8 mouse cellular contexts compared by ENCODE assay signal in genomic region chr7:61837240-61837639, GRCm38 (mm10).
DNase-seq lines count a peak whose midpoint lies in the region; ATAC-seq lines count a peak whose summit lies in the region.
"Had no signal": no experiment of that assay in that cellular context is flagged by ENCODE, and none has a peak within 500 bp of the region (broad histone marks: within the 10 kb centered on the region; RNA-seq: fewer than 3 reads in every experiment).

No protein-coding gene starts in this region.

- H3K4me1 ChIP-seq in forebrain, embryonic 13.5 days, result no peaks in the 10 kb centered on the region
- H3K4me1 ChIP-seq: liver, embryonic 15.5 days had no signal

- H3K9ac ChIP-seq in forebrain, embryonic 13.5 days, result no peak overlapping the region
- H3K9ac ChIP-seq: liver, embryonic 15.5 days had no signal

- peak; percentile 90 for DNase-seq in MN1 (ENCODE audit: low spot score)
- peak; percentile 1 for DNase-seq in adrenal gland, postnatal 10 days
- DNase-seq in layer of hippocampus, postnatal 14 days (ENCODE audit: low spot score in 2 of 2), result peak; percentile 13 to 77
- peak; percentile 38 to 40 for DNase-seq in right cerebral cortex, adult 2 months (ENCODE audit: low spot score in 2 of 2)
- no peak for DNase-seq in urinary bladder, postnatal 10 days (ENCODE audit: low spot score)
- DNase-seq in lung, adult 18-20 months, result no peak

- peak; percentile 99 for ATAC-seq in forebrain, embryonic 13.5 days

- peak overlapping the region; percentile 75 for H3K27ac ChIP-seq in forebrain, embryonic 13.5 days
- H3K27ac ChIP-seq: liver, embryonic 15.5 days had no signal

- peak overlapping the region; percentile 29; the same call in 1 of the 2 replicates for H3K4me2 ChIP-seq in forebrain, embryonic 13.5 days
- H3K4me2 ChIP-seq: liver, embryonic 15.5 days had no signal

- H3K27me3 ChIP-seq in forebrain, embryonic 13.5 days, result no peaks in the 10 kb centered on the region
- H3K27me3 ChIP-seq: liver, embryonic 15.5 days had no signal

- peaks cover 10% of the 10 kb centered on the region; the same call in 1 of the 2 replicates for H3K9me3 ChIP-seq in forebrain, embryonic 13.5 days (replicated peaks)
- H3K9me3 ChIP-seq: liver, embryonic 15.5 days had no signal

- H3K36me3 ChIP-seq in forebrain, embryonic 13.5 days (ENCODE audit: poor library complexity, severe bottlenecking), result no peaks in the 10 kb centered on the region
- H3K36me3 ChIP-seq: liver, embryonic 15.5 days had no signal

- no peak overlapping the region for H3K4me3 ChIP-seq in forebrain, embryonic 13.5 days
- H3K4me3 ChIP-seq: liver, embryonic 15.5 days had no signal

Comparison
In these comparisons a context has a peak if more than half of its experiments do, and no peak if none do; other contexts are left out.
1. DNase-seq: peak in MN1 (single experiment), adrenal gland, postnatal 10 days (single experiment), layer of hippocampus, postnatal 14 days (2 of 2) and right cerebral cortex, adult 2 months (2 of 2); none in urinary bladder, postnatal 10 days (single experiment) and lung, adult 18-20 months (0 of 2).